Mouse (Mus musculus): Measurements from ENCODE around the gene 6030458C11Rik. TPM values are rescaled to one million over a fixed set of nuclear protein-coding genes. Genes with fewer than 3 reads are reported as not detected.

The 6030458C11Rik gene
- polyA plus RNA-seq, 1 experiment from 2014 or later = 42.3 TPM

DNA sequence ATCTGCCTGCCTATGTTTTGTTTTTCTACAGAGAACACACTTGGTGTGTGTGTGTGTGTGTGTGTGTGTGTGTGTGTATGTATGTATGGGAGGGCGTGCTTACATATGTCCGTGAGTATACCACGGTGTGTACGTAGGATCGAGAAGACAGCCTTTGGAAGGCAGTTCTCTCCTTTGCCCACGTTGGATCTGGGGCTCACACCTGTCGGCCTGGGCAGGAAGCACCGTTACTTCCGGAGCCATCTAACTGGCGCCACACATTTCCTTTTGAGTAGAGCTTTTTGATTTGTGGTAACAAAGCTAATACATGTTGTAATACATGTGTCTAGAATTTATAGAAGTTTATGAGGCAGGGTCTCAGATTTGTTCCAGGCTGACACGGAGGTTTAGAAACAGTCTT is 16.3 kb upstream of the 6030458C11Rik start:
- 94% methylated on average over 11 of the region's 11 CpGs for WGBS
- Histone ChIP-seq H3K4me3 (no peak overlapping the region), H3K27ac (no peak overlapping the region), H3K4me1 (no peaks in the 10 kb centered on the region), H3K36me3 (peaks cover 83% of the 10 kb centered on the region), H3K9me3 (no peaks in the 10 kb centered on the region), H3K27me3 (ENCODE audit: insufficient read depth, poor library complexity, severe bottlenecking) (no peaks in the 10 kb centered on the region)
- DNase-seq (ENCODE audit: low spot score) = no peak

DNA sequence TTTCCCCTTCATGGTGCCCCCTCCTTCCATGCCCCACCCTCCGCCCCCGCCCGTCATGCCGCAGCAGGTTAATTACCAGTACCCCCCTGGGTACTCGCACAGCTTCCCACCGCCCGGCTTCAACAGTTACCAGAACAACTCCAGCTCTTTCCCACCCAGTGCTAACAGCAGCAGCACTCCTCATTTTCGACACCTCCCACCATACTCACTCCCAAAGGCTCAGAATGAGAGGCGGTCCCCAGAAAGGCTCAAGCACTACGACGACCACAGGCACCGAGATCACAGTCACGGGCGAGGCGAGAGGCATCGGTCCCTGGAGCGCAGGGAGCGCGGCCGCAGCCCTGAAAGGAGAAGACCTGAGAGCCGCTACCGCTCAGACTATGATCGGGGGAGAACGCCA is 9.8 kb upstream of the 6030458C11Rik start:
- no peaks in the 10 kb centered on the region for H3K27me3 ChIP-seq (ENCODE audit: insufficient read depth, poor library complexity, severe bottlenecking)
- 95% methylated on average over 24 of the region's 24 CpGs for WGBS
- no peak overlapping the region for H3K27ac ChIP-seq
- no peak overlapping the region for H3K4me3 ChIP-seq
- DNase-seq (ENCODE audit: low spot score) = no peak
- no peaks in the 10 kb centered on the region for H3K4me1 ChIP-seq
- H3K36me3 ChIP-seq = peaks cover 74% of the 10 kb centered on the region
- H3K9me3 ChIP-seq = no peaks in the 10 kb centered on the region

DNA sequence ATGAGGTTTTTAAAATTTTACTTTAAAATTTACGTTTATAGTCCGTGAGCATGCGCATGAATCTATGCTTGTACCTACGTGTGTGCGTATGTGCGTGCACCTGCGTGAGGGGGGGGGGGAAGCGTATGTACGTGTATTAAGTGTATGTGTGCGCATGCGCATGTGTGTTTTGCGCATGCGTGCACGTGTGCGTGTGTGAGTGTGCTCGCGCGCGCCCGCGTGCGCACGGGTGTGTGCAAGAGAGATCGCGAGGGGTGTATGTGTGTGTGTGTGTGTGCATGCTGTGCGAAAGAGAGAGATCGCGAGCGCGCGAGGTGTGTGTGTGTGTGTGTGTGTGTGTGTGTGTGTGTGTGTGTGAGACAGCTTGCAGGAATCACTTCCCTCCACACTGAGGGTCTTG is 8.9 kb upstream of the 6030458C11Rik start:
- H3K27me3 ChIP-seq (ENCODE audit: insufficient read depth, poor library complexity, severe bottlenecking) = no peaks in the 10 kb centered on the region
- no peak overlapping the region for H3K27ac ChIP-seq
- no peak overlapping the region for H3K4me3 ChIP-seq
- WGBS = 97% methylated on average over 31 of the region's 31 CpGs
- H3K9me3 ChIP-seq = no peaks in the 10 kb centered on the region
- DNase-seq (ENCODE audit: low spot score) = no peak
- H3K4me1 ChIP-seq = no peaks in the 10 kb centered on the region
- peaks cover 79% of the 10 kb centered on the region for H3K36me3 ChIP-seq

DNA sequence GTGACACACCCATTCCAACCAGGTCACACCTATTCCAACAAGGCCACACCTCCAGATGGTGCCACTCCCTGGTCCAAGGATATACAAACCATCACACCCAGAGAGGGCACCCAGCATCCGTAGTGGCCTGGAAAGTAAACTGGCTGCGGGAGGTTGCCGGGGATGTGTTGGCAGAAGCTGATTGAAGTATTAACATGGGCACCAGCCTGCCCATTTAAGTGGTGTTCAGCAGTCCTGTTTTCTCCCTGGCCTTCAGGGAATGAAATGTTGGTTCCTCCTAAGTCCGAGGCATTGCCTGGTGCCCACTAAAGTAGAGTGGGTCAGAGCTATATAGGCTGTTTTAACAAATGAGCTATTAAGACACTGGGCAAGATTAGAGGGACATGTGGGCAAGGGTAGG is 8.2 kb upstream of the 6030458C11Rik start:
- Histone ChIP-seq H3K9me3 (no peaks in the 10 kb centered on the region), H3K36me3 (peaks cover 79% of the 10 kb centered on the region), H3K4me1 (no peaks in the 10 kb centered on the region), H3K27me3 (ENCODE audit: insufficient read depth, poor library complexity, severe bottlenecking) (no peaks in the 10 kb centered on the region), H3K4me3 (no peak overlapping the region), H3K27ac (no peak overlapping the region)
- DNase-seq (ENCODE audit: low spot score) = no peak
- 97% methylated on average over 4 of the region's 4 CpGs for WGBS

DNA sequence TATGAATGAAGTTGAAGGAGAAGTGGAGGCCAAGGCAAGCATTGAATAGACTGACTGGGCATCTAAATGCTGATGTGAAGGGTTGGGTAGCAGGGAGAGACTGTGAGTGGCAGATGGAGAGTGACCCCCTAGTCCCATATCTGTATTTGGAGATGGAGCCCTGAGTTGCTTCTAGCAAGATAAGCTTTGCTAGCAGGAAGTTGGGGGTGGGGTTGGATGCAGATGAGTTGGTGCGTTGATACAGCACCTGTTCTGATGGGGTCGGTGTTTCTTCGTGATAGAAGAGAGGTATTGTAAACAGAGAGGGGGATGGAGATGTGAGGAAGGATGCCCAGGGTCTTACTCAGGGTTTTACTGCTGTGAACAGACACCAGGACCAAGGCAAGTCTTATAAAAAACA is 5.4 kb upstream of the 6030458C11Rik start:
- Histone ChIP-seq H3K36me3 (peaks cover 72% of the 10 kb centered on the region), H3K27me3 (ENCODE audit: insufficient read depth, poor library complexity, severe bottlenecking) (no peaks in the 10 kb centered on the region), H3K27ac (no peak overlapping the region), H3K4me3 (no peak overlapping the region), H3K4me1 (peaks cover 12% of the 10 kb centered on the region), H3K9me3 (no peaks in the 10 kb centered on the region)
- WGBS = 89% methylated on average over 3 of the region's 3 CpGs
- no peak for DNase-seq (ENCODE audit: low spot score)

DNA sequence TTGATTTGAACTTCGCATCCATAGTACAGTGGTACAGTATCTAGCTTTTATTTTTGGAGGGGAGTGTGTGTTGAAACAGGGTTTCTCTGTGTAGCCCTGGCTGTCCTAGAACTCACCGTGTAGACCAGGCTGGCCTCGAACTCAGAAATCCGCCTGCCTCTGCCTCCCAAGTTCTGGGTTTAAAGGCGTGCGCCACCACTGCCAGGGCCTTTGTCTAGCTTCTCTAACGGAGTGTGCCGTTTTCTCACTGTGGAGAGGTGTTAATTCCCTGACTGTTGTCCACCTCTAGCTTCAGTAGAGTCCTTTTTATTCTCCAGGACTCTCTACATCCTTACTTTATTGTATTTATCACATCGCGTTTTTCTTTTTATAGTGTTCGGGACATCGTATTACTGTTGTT is 959 bp upstream of the 6030458C11Rik start:
- Histone ChIP-seq H3K36me3 (peaks cover 60% of the 10 kb centered on the region), H3K27ac (peak overlapping the region; percentile 99), H3K4me3 (peak overlapping the region; percentile 94), H3K4me1 (peaks cover 15% of the 10 kb centered on the region), H3K27me3 (ENCODE audit: insufficient read depth, poor library complexity, severe bottlenecking) (no peaks in the 10 kb centered on the region), H3K9me3 (no peaks in the 10 kb centered on the region)
- 48% methylated on average over 12 of the region's 12 CpGs for WGBS
- DNase-seq (ENCODE audit: low spot score) = no peak

DNA sequence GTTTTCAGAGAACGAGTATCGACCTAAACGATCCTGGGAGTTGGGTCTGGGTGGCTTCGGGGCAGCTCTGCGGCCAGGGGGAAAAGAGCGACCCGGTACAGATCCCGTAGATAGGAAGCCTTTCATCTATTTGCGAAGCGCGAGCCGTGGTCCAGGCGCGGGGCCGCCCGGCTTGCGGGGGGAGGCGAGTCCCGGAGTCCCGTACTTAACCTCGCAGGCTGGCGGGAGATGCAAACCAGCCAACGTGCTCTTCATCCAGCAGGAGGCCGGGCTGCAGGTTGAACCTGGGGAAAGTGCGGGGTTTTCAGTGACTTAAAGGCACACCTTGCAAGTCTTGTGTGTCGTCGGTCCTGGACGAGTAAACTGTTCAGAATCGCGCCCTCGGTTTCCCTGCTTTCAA is 516 bp upstream of the 6030458C11Rik start:
- Histone ChIP-seq H3K36me3 (peaks cover 60% of the 10 kb centered on the region), H3K4me1 (peaks cover 15% of the 10 kb centered on the region), H3K27ac (peak overlapping the region; percentile 99), H3K4me3 (peak overlapping the region; percentile 94), H3K27me3 (ENCODE audit: insufficient read depth, poor library complexity, severe bottlenecking) (no peaks in the 10 kb centered on the region), H3K9me3 (no peaks in the 10 kb centered on the region)
- DNase-seq (ENCODE audit: low spot score) = no peak
- under 1% methylated on average over 31 of the region's 31 CpGs for WGBS

DNA sequence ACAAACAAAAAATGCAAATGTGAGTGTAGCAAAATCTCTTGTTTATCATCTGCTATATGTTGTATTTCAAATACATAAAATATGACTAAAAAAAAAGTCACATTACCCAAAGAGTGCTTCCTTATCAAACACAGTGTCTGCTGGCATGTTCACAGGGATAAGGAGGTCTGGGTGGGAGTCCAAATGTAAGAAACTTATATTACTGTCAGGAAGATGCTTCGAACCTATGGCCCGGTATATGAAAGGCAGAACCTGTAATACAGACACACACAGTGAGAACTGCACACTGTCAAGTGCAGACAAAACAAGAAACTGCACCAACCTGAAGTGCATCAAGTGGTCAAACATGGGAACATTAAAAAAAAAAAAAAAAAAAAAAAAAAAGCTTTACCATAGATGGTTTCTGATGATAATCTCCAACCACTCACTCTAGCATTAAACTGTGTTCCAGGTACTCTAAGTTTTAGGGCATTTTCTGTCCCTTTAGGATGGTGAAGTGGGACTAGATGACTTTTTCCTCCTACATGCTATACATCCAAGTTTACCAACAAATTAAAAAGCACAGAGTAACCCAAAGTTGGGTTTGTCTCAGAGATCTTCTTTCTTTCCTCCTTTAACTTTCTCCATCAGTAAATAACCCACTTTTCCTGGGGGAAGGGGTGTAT is 862 bp downstream of the 6030458C11Rik start:
- peak overlapping the region; percentile 99 for H3K27ac ChIP-seq
- H3K27me3 ChIP-seq (ENCODE audit: insufficient read depth, poor library complexity, severe bottlenecking) = no peaks in the 10 kb centered on the region
- H3K4me1 ChIP-seq = peaks cover 15% of the 10 kb centered on the region
- H3K36me3 ChIP-seq = peaks cover 60% of the 10 kb centered on the region
- no peaks in the 10 kb centered on the region for H3K9me3 ChIP-seq
- H3K4me3 ChIP-seq = peak overlapping the region; percentile 94
- 88% methylated on average over 2 of the region's 2 CpGs for WGBS
- no peak for DNase-seq (ENCODE audit: low spot score)

DNA sequence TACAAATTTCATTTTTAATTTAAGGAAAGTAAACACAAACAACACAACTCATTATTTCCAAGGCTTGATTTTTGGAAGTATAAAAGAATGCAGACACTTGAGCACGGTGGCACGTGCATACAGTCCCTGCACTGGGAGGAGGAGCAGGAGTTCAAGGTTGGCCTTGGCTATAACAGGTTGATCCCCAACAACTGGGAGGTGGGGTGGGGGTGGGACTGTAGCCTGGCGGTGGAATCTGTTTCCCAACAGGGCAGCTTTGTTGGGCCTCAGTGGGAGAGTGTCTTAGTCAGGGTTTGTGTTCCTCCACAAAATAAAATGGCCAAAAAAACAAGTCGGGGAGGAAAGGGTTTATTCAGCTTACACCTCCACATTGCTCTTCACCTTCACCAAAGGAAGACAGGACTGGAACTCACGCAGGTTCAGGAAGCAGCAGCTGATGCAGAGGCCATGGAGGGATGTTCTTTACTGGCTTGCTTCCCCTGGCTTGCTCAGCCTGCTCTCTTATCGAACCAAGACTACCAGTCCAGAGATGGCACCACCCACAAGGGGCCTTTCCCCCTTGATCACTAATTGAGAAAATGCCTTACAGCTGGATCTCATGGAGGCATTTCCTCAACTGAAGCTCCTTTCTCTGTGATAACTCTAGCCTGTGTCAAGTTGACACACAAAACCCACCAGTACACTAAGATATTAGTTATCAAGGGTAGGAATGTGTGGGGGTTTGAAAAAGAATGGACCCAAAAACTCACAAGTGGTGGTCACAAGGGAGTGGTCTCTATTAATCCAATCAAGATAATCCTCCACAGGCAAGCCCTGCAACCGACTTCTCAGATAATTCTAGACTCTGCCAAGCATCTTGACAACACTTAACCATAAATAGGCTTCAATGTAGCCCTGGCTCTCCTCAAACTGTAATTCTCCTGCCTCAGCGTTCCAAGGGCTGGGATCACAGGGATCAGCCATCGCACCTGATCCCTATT is 1.7 kb downstream of the 6030458C11Rik start:
- H3K4me3 ChIP-seq = no peak overlapping the region
- no peaks in the 10 kb centered on the region for H3K9me3 ChIP-seq
- H3K27ac ChIP-seq = no peak overlapping the region
- H3K27me3 ChIP-seq (ENCODE audit: insufficient read depth, poor library complexity, severe bottlenecking) = no peaks in the 10 kb centered on the region
- peaks cover 15% of the 10 kb centered on the region for H3K4me1 ChIP-seq
- no peak for DNase-seq (ENCODE audit: low spot score)
- 75% methylated on average over 9 of the region's 9 CpGs for WGBS
- peaks cover 60% of the 10 kb centered on the region for H3K36me3 ChIP-seq

DNA sequence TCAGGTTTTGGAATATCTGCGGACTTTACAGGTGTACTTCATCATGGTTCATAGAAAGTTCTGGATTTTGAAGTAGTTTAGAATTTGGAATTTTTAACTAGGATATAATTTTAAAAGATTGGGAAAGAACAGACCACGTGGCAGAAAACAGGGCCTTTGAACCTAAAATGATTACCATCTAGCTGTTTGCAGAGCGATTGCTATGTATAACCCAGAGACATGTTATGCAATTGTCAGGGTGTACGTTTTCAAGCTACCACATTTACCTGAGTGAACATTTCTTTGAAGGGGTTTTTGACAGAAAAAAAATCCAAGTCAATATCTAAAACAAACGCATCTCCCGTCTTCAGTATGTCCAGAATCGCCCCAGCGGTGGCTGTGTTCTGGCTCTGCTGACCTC is 6.9 kb downstream of the 6030458C11Rik start:
- Histone ChIP-seq H3K27me3 (ENCODE audit: insufficient read depth, poor library complexity, severe bottlenecking) (no peaks in the 10 kb centered on the region), H3K4me1 (no peaks in the 10 kb centered on the region), H3K9me3 (no peaks in the 10 kb centered on the region), H3K27ac (no peak overlapping the region), H3K4me3 (no peak overlapping the region), H3K36me3 (peaks cover 94% of the 10 kb centered on the region)
- no peak for DNase-seq (ENCODE audit: low spot score)
- 92% methylated on average over 8 of the region's 8 CpGs for WGBS

DNA sequence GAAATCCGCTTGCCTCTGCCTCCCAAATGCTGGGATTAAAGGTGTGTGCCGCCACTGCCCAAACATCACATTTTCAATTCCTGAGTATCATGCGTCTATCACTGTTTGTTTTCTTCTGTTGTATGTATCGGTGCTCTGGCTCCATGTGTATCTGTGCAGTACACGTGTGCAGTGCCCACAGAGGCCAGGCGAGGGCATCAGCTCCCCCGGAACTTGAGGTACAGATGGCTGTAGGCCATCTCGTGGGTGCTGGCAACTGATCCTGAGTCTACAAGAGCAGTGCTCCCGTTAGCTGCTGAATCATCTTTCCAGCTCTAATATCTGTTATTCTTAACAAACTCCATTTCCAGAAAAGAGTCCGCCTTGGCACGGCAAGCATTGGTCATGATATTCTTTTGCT is 11.8 kb downstream of the 6030458C11Rik start:
- 95% methylated on average over 11 of the region's 11 CpGs for WGBS
- H3K27ac ChIP-seq = no peak overlapping the region
- peaks cover 97% of the 10 kb centered on the region for H3K36me3 ChIP-seq
- H3K4me3 ChIP-seq = no peak overlapping the region
- DNase-seq (ENCODE audit: low spot score) = no peak
- H3K4me1 ChIP-seq = no peaks in the 10 kb centered on the region
- no peaks in the 10 kb centered on the region for H3K27me3 ChIP-seq (ENCODE audit: insufficient read depth, poor library complexity, severe bottlenecking)
- no peaks in the 10 kb centered on the region for H3K9me3 ChIP-seq

DNA sequence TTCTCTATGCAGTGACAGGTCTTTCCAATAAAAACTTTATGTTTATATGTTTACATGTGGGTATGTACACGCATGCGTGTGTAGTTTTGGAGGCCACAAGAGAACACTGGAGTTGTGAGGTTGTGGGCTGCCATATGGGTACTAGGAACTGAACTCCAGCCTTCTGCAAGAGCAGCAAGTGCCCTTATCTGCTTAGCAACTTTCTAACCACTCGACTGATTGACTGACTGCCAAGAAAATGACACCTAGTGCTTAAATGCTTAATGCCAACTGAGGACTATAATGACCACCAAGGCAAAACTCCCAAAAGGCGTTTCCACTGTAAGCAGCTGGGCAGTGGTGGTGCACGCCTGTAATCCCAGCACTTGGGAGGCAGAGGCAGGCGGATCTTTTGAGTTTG is 15.1 kb downstream of the 6030458C11Rik start:
- Histone ChIP-seq H3K9me3 (no peaks in the 10 kb centered on the region), H3K27me3 (ENCODE audit: insufficient read depth, poor library complexity, severe bottlenecking) (no peaks in the 10 kb centered on the region), H3K27ac (no peak overlapping the region), H3K4me3 (no peak overlapping the region), H3K4me1 (no peaks in the 10 kb centered on the region), H3K36me3 (peaks cover 84% of the 10 kb centered on the region)
- no peak for DNase-seq (ENCODE audit: low spot score)
- 83% methylated on average over 6 of the region's 6 CpGs for WGBS

DNA sequence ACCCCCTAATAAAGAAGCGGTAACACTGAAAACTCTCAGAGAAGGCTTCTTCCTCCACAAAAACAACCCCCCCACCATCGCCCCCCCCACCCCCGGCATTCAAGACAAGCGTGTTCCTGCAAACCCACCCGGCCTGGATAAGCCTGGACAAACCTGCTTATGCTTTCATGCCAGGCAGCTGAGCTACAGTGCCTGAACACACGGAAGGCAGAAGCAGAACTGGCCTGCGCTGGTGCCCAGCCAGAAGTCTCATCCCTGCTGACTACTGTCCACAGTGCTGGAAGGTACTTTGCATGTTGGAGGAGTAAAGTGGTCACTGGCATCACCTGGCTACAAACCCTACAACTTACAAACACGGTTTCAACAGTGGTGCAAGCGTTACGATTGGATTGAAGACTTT is 17.4 kb downstream of the 6030458C11Rik start:
- H3K27me3 ChIP-seq (ENCODE audit: insufficient read depth, poor library complexity, severe bottlenecking) = no peaks in the 10 kb centered on the region
- peaks cover 63% of the 10 kb centered on the region for H3K36me3 ChIP-seq
- 90% methylated on average over 10 of the region's 10 CpGs for WGBS
- H3K4me3 ChIP-seq = no peak overlapping the region
- DNase-seq (ENCODE audit: low spot score) = no peak
- no peak overlapping the region for H3K27ac ChIP-seq
- H3K9me3 ChIP-seq = no peaks in the 10 kb centered on the region
- H3K4me1 ChIP-seq = no peaks in the 10 kb centered on the region
